Mouse (Mus musculus) kidney, postnatal 0 days (tissue): ENCODE results near the gene Gm10282. TPM values are rescaled to one million over a fixed set of nuclear protein-coding genes. Genes with fewer than 3 reads are reported as not detected.

Experiments
- ATAC-seq: fragments of 200-750 bp; cut with Nextera tagmentation; replicated peaks from 2 replicates; pipeline ENCODE4 v1.8.0; 2017; ENCODE audit warnings: low read depth, moderate number of reproducible peaks, moderate TSS enrichment, moderate library complexity; ENCODE audit not compliant: low FRiP score
- DNase-seq: peaks from one replicate; pipeline ENCODE4 v3.0.0-alpha.2; 2016; ENCODE audit warnings: low spot score
- H3K27ac ChIP-seq: fragments of 300-500 bp; sonication (generic); 2 replicates; pipeline ENCODE4 v1.5.1; 2014; ENCODE audit warnings: mild to moderate bottlenecking
- H3K27me3 ChIP-seq: fragments of 300-500 bp; sonication (generic); 2 replicates; pipeline ENCODE4 v1.6.1; 2014; ENCODE audit warnings: low read length, mixed read lengths; ENCODE audit not compliant: insufficient read depth
- H3K36me3 ChIP-seq: fragments of 300-500 bp; sonication (generic); 2 replicates; pipeline ENCODE4 v1.6.1; 2014; ENCODE audit warnings: low read length, mixed read lengths; ENCODE audit not compliant: insufficient read depth
- H3K4me1 ChIP-seq: fragments of 300-500 bp; sonication (generic); replicated peaks from 2 replicates; pipeline ENCODE4 v1.6.1; 2014; ENCODE audit warnings: antibody characterized with exemption, low read length, mixed read lengths; ENCODE audit not compliant: insufficient read depth
- H3K4me2 ChIP-seq: fragments of 300-500 bp; sonication (generic); 2 replicates; pipeline ENCODE4 v1.6.1; 2014; ENCODE audit warnings: mild to moderate bottlenecking, low read length, moderate library complexity, mixed read lengths
- H3K4me3 ChIP-seq: fragments of 300-500 bp; sonication (generic); replicated peaks from 2 replicates; pipeline ENCODE4 v1.5.1; 2014; ENCODE audit warnings: low read depth, low read length
- H3K9ac ChIP-seq: fragments of 300-500 bp; sonication (generic); 2 replicates; pipeline ENCODE4 v1.6.1; 2014; ENCODE audit warnings: low read depth, low read length
- H3K9me3 ChIP-seq: fragments of 300-500 bp; sonication (generic); replicated peaks from 2 replicates; pipeline ENCODE4 v1.6.1; 2016; ENCODE audit warnings: low read length, inconsistent platforms, mixed read lengths
- CTCF ChIP-seq: IDR thresholded peaks from 2 replicates; pipeline ENCODE4 v1.5.1; 2016; ENCODE audit warnings: antibody characterized with exemption, low read depth, mild to moderate bottlenecking, moderate library complexity
- WGBS: fragments of 180-500 bp; shearing (Covaris S2); extraction: QIAGEN DNeasy Blood & Tissue Kit; methylation state at CpG from one replicate; pipeline ENCODE4 v1.1.7; 2014; 5-methylcytosine and 5-hydroxymethylcytosine counted together
- polyA plus RNA-seq: library from polyadenylated mRNA; unstranded; fragments of >200 nt; fragmentation: Nextera tagmentation; extraction: Ambion mirVana; gene quantifications from 2 replicates; pipeline ENCODE4 v1.2.1, GENCODE M21; 2015

Gene Gm10282
- polyA plus RNA-seq, 1 experiment from 2014 or later, result 22.8 TPM

- H3K9ac ChIP-seq, result no peak overlapping the region
- WGBS, result 49% methylated on average over 5 of the region's 5 CpGs
- no peak overlapping the region for H3K27ac ChIP-seq
- DNase-seq, result no peak
- 0 out of 2 replicates have a peak, but pooled peaks cover 3% of the 10 kb centered on the region for H3K36me3 ChIP-seq
- no peak overlapping the region for H3K4me3 ChIP-seq
- H3K9me3 ChIP-seq, result no peaks in the 10 kb centered on the region
- no peak for ATAC-seq
- H3K27me3 ChIP-seq, result no peaks in the 10 kb centered on the region; the same call in 1 of the 2 replicates
- H3K4me2 ChIP-seq, result no peak overlapping the region
- TF ChIP-seq CTCF, result no peak
- 0 out of 2 replicates have a peak, but pooled peaks cover 13% of the 10 kb centered on the region for H3K4me1 ChIP-seq
These were observed 12.8 kb upstream of the Gm10282 start for GRCm38 (mm10) chr8:72317741-72318301.

GRCm38 (mm10) chr8:72316053-72316695 is 11.1 kb upstream of the Gm10282 start:
- no peaks in the 10 kb centered on the region for H3K9me3 ChIP-seq
- H3K9ac ChIP-seq, result no peak overlapping the region
- 74% methylated on average over 10 of the region's 10 CpGs for WGBS
- H3K27ac ChIP-seq, result no peak overlapping the region
- no peak overlapping the region for H3K4me3 ChIP-seq
- H3K27me3 ChIP-seq, result no peaks in the 10 kb centered on the region; the same call in 1 of the 2 replicates
- TF ChIP-seq CTCF, result no peak
- no peak overlapping the region for H3K4me2 ChIP-seq
- H3K4me1 ChIP-seq, result 0 out of 2 replicates have a peak, but pooled peaks cover 13% of the 10 kb centered on the region
- no peak for ATAC-seq
- no peak for DNase-seq
- 0 out of 2 replicates have a peak, but pooled peaks cover 3% of the 10 kb centered on the region for H3K36me3 ChIP-seq

GRCm38 (mm10) chr8:72312926-72313518 is 8.0 kb upstream of the Gm10282 start:
- DNase-seq, result no peak
- H3K27me3 ChIP-seq, result no peaks in the 10 kb centered on the region
- TF ChIP-seq CTCF, result no peak
- no peaks in the 10 kb centered on the region for H3K9me3 ChIP-seq
- ATAC-seq, result no peak
- no peak overlapping the region for H3K4me3 ChIP-seq
- H3K36me3 ChIP-seq, result no peaks in the 10 kb centered on the region
- H3K4me2 ChIP-seq, result no peak overlapping the region
- H3K9ac ChIP-seq, result no peak overlapping the region
- 80% methylated on average over 3 of the region's 3 CpGs for WGBS
- no peak overlapping the region for H3K27ac ChIP-seq
- H3K4me1 ChIP-seq, result no peaks in the 10 kb centered on the region

GRCm38 (mm10) chr8:72310849-72311506 is 5.9 kb upstream of the Gm10282 start:
- Histone ChIP-seq H3K4me1 (no peaks in the 10 kb centered on the region), H3K27me3 (no peaks in the 10 kb centered on the region), H3K9ac (no peak overlapping the region), H3K36me3 (no peaks in the 10 kb centered on the region), H3K4me2 (no peak overlapping the region), H3K27ac (no peak overlapping the region), H3K4me3 (no peak overlapping the region), H3K9me3 (no peaks in the 10 kb centered on the region)
- DNase-seq (peak; percentile 46), ATAC-seq (peak; percentile 79; the same call in 1 of the 2 replicates)
- WGBS, result 47% methylated on average over 8 of the region's 8 CpGs
- no peak for TF ChIP-seq CTCF

GRCm38 (mm10) chr8:72308276-72308675 is 3.2 kb upstream of the Gm10282 start:
- DNase-seq (no peak), ATAC-seq (no peak)

GRCm38 (mm10) chr8:72306913-72307312 is 1.9 kb upstream of the Gm10282 start:
- no peak overlapping the region for H3K9ac ChIP-seq
- no peaks in the 10 kb centered on the region for H3K36me3 ChIP-seq
- no peak overlapping the region for H3K4me2 ChIP-seq
- DNase-seq (no peak), ATAC-seq (no peak)
- 86% methylated on average over 5 of the region's 5 CpGs for WGBS
- no peaks in the 10 kb centered on the region for H3K9me3 ChIP-seq
- H3K4me3 ChIP-seq, result no peak overlapping the region
- H3K27me3 ChIP-seq, result no peaks in the 10 kb centered on the region
- TF ChIP-seq CTCF, result no peak
- no peaks in the 10 kb centered on the region for H3K4me1 ChIP-seq
- H3K27ac ChIP-seq, result no peak overlapping the region

More at GRCm38 (mm10) chr8:72308276-72308675, 3.2 kb upstream of the Gm10282 start:
- Histone ChIP-seq H3K9ac (no peak overlapping the region), H3K36me3 (no peaks in the 10 kb centered on the region), H3K4me1 (no peaks in the 10 kb centered on the region), H3K9me3 (no peaks in the 10 kb centered on the region), H3K4me3 (no peak overlapping the region), H3K4me2 (no peak overlapping the region), H3K27ac (no peak overlapping the region), H3K27me3 (no peaks in the 10 kb centered on the region)
- TF ChIP-seq CTCF, result no peak
- WGBS, result 48% methylated on average over 6 of the region's 6 CpGs
